Mouse (Mus musculus) skeletal muscle tissue, postnatal 0 days (tissue): ENCODE measurements around the gene Ptprm. TPM values are rescaled to one million over a fixed set of nuclear protein-coding genes. Genes with fewer than 3 reads are reported as not detected.

Experiments used
- microRNA-seq, 2 experiments: library from miRNA; unstranded; fragments of <30 nt; microRNA quantifications; one replicate each; pipeline ENCODE4; 2016
- polyA plus RNA-seq: library from polyadenylated mRNA; unstranded; fragments of >200 nt; fragmentation: Nextera tagmentation; extraction: Ambion mirVana; gene quantifications from 2 replicates; pipeline ENCODE4 v1.2.1, GENCODE M21; 2015

Gene Ptprm
- polyA plus RNA-seq: 12.0 and 13.1 TPM in 2 replicates

DNA sequence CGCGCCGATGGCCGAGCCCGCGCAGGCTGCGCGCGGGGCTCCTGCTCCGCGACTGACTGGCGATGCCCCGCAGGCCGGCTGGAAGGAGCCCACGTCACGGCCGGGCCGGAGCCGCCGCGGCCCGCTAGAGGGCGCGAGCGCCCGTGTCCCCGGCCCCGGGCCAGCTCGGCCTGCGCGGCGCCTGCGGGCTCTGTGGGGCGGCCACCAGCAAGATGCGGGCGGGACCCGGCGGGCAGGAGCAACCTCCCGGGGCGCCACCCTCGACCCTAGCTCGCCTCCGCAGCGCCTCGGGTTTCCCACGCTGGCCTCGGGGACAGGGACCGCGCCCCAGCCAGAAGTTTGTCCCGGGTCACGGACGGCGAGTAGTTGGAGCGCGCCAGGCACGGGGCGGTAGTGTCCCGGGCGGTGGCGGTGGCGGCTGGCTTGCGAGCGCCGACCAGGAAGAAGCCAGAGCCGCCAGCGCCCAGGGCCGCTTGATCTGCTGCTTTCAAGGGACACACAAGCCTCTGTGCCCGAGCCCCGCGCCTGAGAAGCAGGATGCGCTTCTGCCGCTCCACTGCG is at the start of gene Ptprm:
Ptprm (minus strand) TSS at position 7 of the 561 bp plus-strand sequence.

Small RNA genes lying within 50 kb of the gene (microRNA-seq; reads per million reads assigned to microRNA genes)
- gene Mir5709: 0.10 to 0.42 reads per million in 2 experiments
